Mouse (Mus musculus) lung, embryonic 14.5 days (tissue): ENCODE results near the gene Fndc9. TPM values are rescaled to one million over a fixed set of nuclear protein-coding genes. Genes with fewer than 3 reads are reported as not detected.
A peak's percentile ranks its signal among the peaks of the same experiment; 100 is the strongest.

Experiments used
- ATAC-seq: fragments of 200-750 bp; cut with Nextera tagmentation; 2 replicates; pipeline ENCODE4 v1.8.0; 2017; ENCODE audit warnings: mild to moderate bottlenecking, moderate TSS enrichment, moderate library complexity; ENCODE audit not compliant: insufficient read depth
- DNase-seq: peaks from one replicate; pipeline ENCODE4 v3.0.0-alpha.2; 2015
- H3K27ac ChIP-seq: fragments of 300-500 bp; sonication (generic); 2 replicates; pipeline ENCODE4 v1.5.1; 2014; ENCODE audit warnings: low read depth, mild to moderate bottlenecking, moderate library complexity
- H3K27me3 ChIP-seq: fragments of 300-500 bp; sonication (generic); 2 replicates; pipeline ENCODE4 v1.6.1; 2014; ENCODE audit warnings: low read length, control low read depth; ENCODE audit not compliant: insufficient read depth
- H3K36me3 ChIP-seq: fragments of 300-500 bp; sonication (generic); 2 replicates; pipeline ENCODE4 v1.6.1; 2014; ENCODE audit warnings: control low read depth; ENCODE audit not compliant: insufficient read depth
- H3K4me1 ChIP-seq: fragments of 300-500 bp; sonication (generic); 2 replicates; pipeline ENCODE4 v1.6.1; 2014; ENCODE audit warnings: antibody characterized with exemption, control low read depth; ENCODE audit not compliant: insufficient read depth
- H3K4me2 ChIP-seq: fragments of 300-500 bp; sonication (generic); 2 replicates; pipeline ENCODE4 v1.6.1; 2014; ENCODE audit warnings: mild to moderate bottlenecking
- H3K4me3 ChIP-seq: fragments of 300-500 bp; sonication (generic); 2 replicates; pipeline ENCODE4 v1.5.1; 2014; ENCODE audit warnings: low read depth, low read length
- H3K9ac ChIP-seq: fragments of 300-500 bp; sonication (generic); 2 replicates; pipeline ENCODE4 v1.6.1; 2014
- H3K9me3 ChIP-seq: fragments of 300-500 bp; sonication (generic); 2 replicates; pipeline ENCODE4 v1.6.1; 2016; ENCODE audit warnings: low read depth, low read length, control low read depth
- CTCF ChIP-seq: IDR thresholded peaks from 2 replicates; pipeline ENCODE4 v1.5.1; 2016; ENCODE audit warnings: antibody characterized with exemption, low read depth
- WGBS: fragments of 180-500 bp; shearing (Covaris S2); extraction: QIAGEN DNeasy Blood & Tissue Kit; methylation state at CpG from one replicate; pipeline ENCODE4 v1.1.7; 2014; 5-methylcytosine and 5-hydroxymethylcytosine counted together
- polyA plus RNA-seq: library from polyadenylated mRNA; unstranded; fragments of >200 nt; fragmentation: Nextera tagmentation; extraction: Ambion mirVana; gene quantifications from 2 replicates; pipeline ENCODE4 v1.2.1, GENCODE M21; 2014

The Fndc9 gene
- polyA plus RNA-seq, 1 experiment from 2014 or later = not detected

GRCm38 (mm10) chr11:46248352-46248751, 13.0 kb downstream of the Fndc9 start:
- no peak for TF ChIP-seq CTCF

GRCm38 (mm10) chr11:46251994-46252393, 16.7 kb downstream of the Fndc9 start:
- TF ChIP-seq CTCF = peak; percentile 90
- no peak overlapping the region for H3K27ac ChIP-seq
- no peak overlapping the region for H3K4me3 ChIP-seq
- peak; percentile 83 for DNase-seq
- no peaks in the 10 kb centered on the region for H3K27me3 ChIP-seq
- no peaks in the 10 kb centered on the region for H3K36me3 ChIP-seq
- no peaks in the 10 kb centered on the region for H3K9me3 ChIP-seq
- no peaks in the 10 kb centered on the region for H3K4me1 ChIP-seq
- WGBS = 28% methylated on average over 7 of the region's 7 CpGs
- no peak overlapping the region for H3K4me2 ChIP-seq
- no peak overlapping the region for H3K9ac ChIP-seq
- ATAC-seq = no peak; the same call in 1 of the 2 replicates

More at GRCm38 (mm10) chr11:46248352-46248751, 13.0 kb downstream of the Fndc9 start:
- no peaks in the 10 kb centered on the region for H3K36me3 ChIP-seq
- H3K4me1 ChIP-seq = no peaks in the 10 kb centered on the region
- no peaks in the 10 kb centered on the region for H3K9me3 ChIP-seq
- no peak overlapping the region for H3K27ac ChIP-seq
- H3K27me3 ChIP-seq = no peaks in the 10 kb centered on the region
- H3K9ac ChIP-seq = no peak overlapping the region
- ATAC-seq = no peak
- WGBS = 93% methylated on average over 3 of the region's 3 CpGs
- DNase-seq = no peak
- H3K4me3 ChIP-seq = no peak overlapping the region
- no peak overlapping the region for H3K4me2 ChIP-seq

- H3K9me3 ChIP-seq = no peaks in the 10 kb centered on the region
- no peak overlapping the region for H3K27ac ChIP-seq
- DNase-seq (no peak), ATAC-seq (no peak)
- H3K9ac ChIP-seq = no peak overlapping the region
- no peak overlapping the region for H3K4me3 ChIP-seq
- H3K27me3 ChIP-seq = no peaks in the 10 kb centered on the region
- H3K4me2 ChIP-seq = no peak overlapping the region
- WGBS = 83% methylated on average over 2 of the region's 2 CpGs
- no peaks in the 10 kb centered on the region for H3K4me1 ChIP-seq
- no peaks in the 10 kb centered on the region for H3K36me3 ChIP-seq
- no peak for TF ChIP-seq CTCF
These were observed 20.0 kb downstream of the Fndc9 start for GRCm38 (mm10) chr11:46255291-46255690.

GRCm38 (mm10) chr11:46258207-46258606, 22.9 kb downstream of the Fndc9 start:
- ATAC-seq (no peak), DNase-seq (peak; percentile 49)
- H3K4me3 ChIP-seq = no peak overlapping the region
- no peak overlapping the region for H3K27ac ChIP-seq
- H3K4me2 ChIP-seq = no peak overlapping the region
- no peaks in the 10 kb centered on the region for H3K9me3 ChIP-seq
- H3K4me1 ChIP-seq = no peaks in the 10 kb centered on the region
- H3K36me3 ChIP-seq = no peaks in the 10 kb centered on the region
- no peak overlapping the region for H3K9ac ChIP-seq
- H3K27me3 ChIP-seq = no peaks in the 10 kb centered on the region
- WGBS = 70% methylated on average over 4 of the region's 4 CpGs
- TF ChIP-seq CTCF = peak; percentile 61

DNA sequence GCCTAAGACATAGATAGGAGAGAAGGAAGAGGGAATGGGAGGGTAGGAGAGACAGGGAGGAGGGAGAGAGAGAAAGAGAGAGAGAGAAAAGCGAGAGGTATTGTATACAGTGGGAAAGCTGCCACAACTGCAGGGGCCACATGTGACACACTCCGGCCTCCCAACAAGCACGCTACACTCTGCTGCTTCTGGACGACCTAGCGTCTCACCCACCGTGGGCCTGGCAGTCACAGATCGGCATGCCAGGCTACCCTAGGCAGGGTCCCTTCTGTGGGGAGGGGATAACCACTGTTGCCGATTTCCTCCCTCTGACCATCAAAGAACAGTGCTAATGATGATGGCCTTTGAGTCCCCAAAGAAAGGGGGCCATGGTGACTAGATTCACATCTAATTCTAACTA, 23.4 kb downstream of the Fndc9 start:
- Histone ChIP-seq H3K4me1 (no peaks in the 10 kb centered on the region), H3K36me3 (no peaks in the 10 kb centered on the region), H3K9ac (no peak overlapping the region), H3K9me3 (no peaks in the 10 kb centered on the region), H3K27me3 (no peaks in the 10 kb centered on the region), H3K4me3 (no peak overlapping the region), H3K4me2 (no peak overlapping the region), H3K27ac (no peak overlapping the region)
- no peak for TF ChIP-seq CTCF
- no peak for ATAC-seq
- 94% methylated on average over 8 of the region's 8 CpGs for WGBS
- DNase-seq = no peak

DNA sequence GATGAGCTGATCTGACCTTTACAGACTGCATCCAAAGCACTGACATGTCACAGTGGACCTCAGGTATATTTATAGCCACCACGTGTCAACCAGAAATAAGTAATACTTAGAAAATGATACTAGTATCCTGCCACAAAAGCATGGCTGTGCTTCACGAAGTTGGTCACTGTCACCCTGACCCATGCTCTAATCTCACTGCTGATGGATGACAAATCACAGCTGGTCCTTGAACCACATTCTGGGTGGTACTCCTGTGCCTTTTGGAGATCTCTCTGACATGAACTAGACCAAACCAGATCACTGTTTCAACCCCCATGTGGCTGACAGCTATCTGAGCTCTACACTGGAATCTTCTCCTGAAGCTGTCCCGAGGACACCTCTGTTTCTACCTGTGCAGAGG, 27.5 kb downstream of the Fndc9 start:
- ATAC-seq = no peak

DNA sequence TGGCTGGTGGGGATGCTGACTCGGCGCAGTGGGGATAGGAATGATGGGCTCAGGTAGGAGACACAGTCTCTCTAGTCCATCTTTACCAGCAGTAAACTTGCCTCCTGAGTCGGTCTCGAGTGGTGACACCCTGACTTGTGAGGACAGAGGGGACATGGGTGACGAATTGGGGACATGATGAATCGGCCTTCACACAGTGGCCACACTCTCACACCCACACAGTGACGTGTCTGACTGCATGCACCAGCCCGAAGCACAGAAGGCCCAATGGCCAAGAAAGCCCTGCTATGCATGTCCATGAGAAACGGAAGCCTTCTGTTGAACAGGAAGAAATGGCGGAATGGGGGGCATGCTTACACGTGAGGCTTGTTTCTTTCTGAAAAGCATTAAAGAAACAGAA, 28.0 kb downstream of the Fndc9 start:
- 85% methylated on average over 11 of the region's 11 CpGs for WGBS
- DNase-seq (no peak), ATAC-seq (no peak)
- H3K27me3 ChIP-seq = no peaks in the 10 kb centered on the region
- no peaks in the 10 kb centered on the region for H3K4me1 ChIP-seq
- H3K9me3 ChIP-seq = no peaks in the 10 kb centered on the region
- H3K27ac ChIP-seq = no peak overlapping the region
- H3K36me3 ChIP-seq = no peaks in the 10 kb centered on the region
- H3K9ac ChIP-seq = no peak overlapping the region
- no peak overlapping the region for H3K4me3 ChIP-seq
- no peak overlapping the region for H3K4me2 ChIP-seq
- no peak for TF ChIP-seq CTCF

More for the DNA sequence above, 27.5 kb downstream of the Fndc9 start:
- Histone ChIP-seq H3K4me2 (no peak overlapping the region), H3K9me3 (no peaks in the 10 kb centered on the region), H3K27me3 (no peaks in the 10 kb centered on the region), H3K27ac (no peak overlapping the region), H3K4me3 (no peak overlapping the region), H3K4me1 (no peaks in the 10 kb centered on the region), H3K36me3 (no peaks in the 10 kb centered on the region), H3K9ac (no peak overlapping the region)
- no peak for TF ChIP-seq CTCF
- 48% methylated on average over 3 of the region's 3 CpGs for WGBS
- no peak for DNase-seq

DNA sequence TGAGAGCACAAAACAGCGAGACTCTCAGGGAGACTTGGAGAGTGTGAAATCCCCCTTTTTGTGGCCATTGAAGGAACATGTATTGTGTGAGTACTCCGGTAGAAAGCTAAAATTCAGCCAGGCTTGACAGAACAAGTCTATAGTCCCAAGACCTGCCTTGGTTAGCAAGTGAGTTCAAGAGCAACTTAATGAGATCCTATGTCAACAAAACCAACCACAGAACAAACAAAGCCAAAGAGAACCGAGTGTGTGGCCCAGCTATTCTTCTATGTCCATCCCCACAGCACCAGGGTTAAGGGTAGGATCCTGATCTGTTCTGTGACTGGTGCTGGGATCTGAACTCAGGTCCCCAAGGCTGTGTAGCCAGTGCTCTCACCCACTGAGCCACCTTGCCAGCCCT, 29.3 kb downstream of the Fndc9 start:
- H3K36me3 ChIP-seq = no peaks in the 10 kb centered on the region
- WGBS = 57% methylated on average over 3 of the region's 3 CpGs
- H3K27me3 ChIP-seq = no peaks in the 10 kb centered on the region
- H3K9ac ChIP-seq = no peak overlapping the region
- ATAC-seq (no peak), DNase-seq (no peak)
- H3K4me1 ChIP-seq = no peaks in the 10 kb centered on the region
- no peaks in the 10 kb centered on the region for H3K9me3 ChIP-seq
- no peak overlapping the region for H3K27ac ChIP-seq
- no peak for TF ChIP-seq CTCF
- no peak overlapping the region for H3K4me3 ChIP-seq
- no peak overlapping the region for H3K4me2 ChIP-seq
